Comparison of ENCODE assay signal across 8 mouse cellular contexts in genomic region chr2:181392600-181393213, GRCm38 (mm10). TPM values are rescaled to one million over a fixed set of nuclear protein-coding genes. Genes with fewer than 3 reads are reported as not detected.
DNase-seq lines count a peak whose midpoint lies in the region; ATAC-seq and TF ChIP-seq lines count a peak whose summit lies in the region.

No protein-coding gene starts in this region.

- ATAC-seq in megakaryocyte progenitor cell, adult 5-6 weeks (replicated peaks; ENCODE audit: poor library complexity), result peak; percentile 93

- DNase-seq in ZHBTc4 (ENCODE audit: low read depth, low spot score), result peak; percentile 87
- DNase-seq in cerebellum, postnatal 36 days, result peak; percentile 89 to 95
- peak; percentile 89 for DNase-seq in gastrocnemius, adult 18-20 months (ENCODE audit: low spot score)
- peak; percentile 94 for DNase-seq in induced T-regulatory cell, adult 2 months (ENCODE audit: low read depth)
- DNase-seq in left cerebral cortex, adult 2 months (ENCODE audit: extremely low spot score in 1 of 2, low spot score in 2 of 2), result peak; percentile 79 to 87
- DNase-seq in right cerebral cortex, postnatal 14 days, result peak; percentile 91
- DNase-seq in urinary bladder, postnatal 25 days (ENCODE audit: low spot score), result peak; percentile 85

- intact Hi-C loops in left cerebral cortex, adult 2 months (cut with DNase I), result loop anchor here (1.0 to 5.0 kb wide), 3 partner anchors 102 to 205 kb away; partner anchors contain the start of genes Samd10 and Uckl1

- peak; percentile 89 for TF ChIP-seq CTCF in left cerebral cortex, adult 2 months (IDR thresholded peaks at IDR 0.05)

- no peak overlapping the region for H3K4me3 ChIP-seq in left cerebral cortex, adult 2 months

- no peak overlapping the region for H3K27ac ChIP-seq in left cerebral cortex, adult 2 months

RNA-seq across cellular contexts. Expression of gene Lime1, which starts 12.8 kb away (rescaled TPM):
- 1 to 10 TPM; 3.8 to 4.5 TPM for total RNA-seq in gastrocnemius, adult 18-20 months (2021)
- total RNA-seq in left cerebral cortex, adult 2 months (2021), result 10 to 100 TPM; 43.1 to 45.2 TPM
- total RNA-seq in megakaryocyte progenitor cell, adult 5-6 weeks (2015), result 25.4 and 26.5 TPM in 2 replicates
- total RNA-seq in megakaryocyte progenitor cell, adult 5-6 weeks (2017), result 12.7 and 18.1 TPM in 2 replicates

RNA-seq across cellular contexts. Expression of gene Arfrp1, which starts 27.5 kb away (rescaled TPM):
- 10 to 100 TPM; 23.0 to 26.5 TPM for total RNA-seq in gastrocnemius, adult 18-20 months (2021)
- 10 to 100 TPM; 45.2 to 51.2 TPM for total RNA-seq in left cerebral cortex, adult 2 months (2021)
- total RNA-seq in megakaryocyte progenitor cell, adult 5-6 weeks (2015), result 26.8 and 28.6 TPM in 2 replicates
- 62.1 and 70.2 TPM in 2 replicates for total RNA-seq in megakaryocyte progenitor cell, adult 5-6 weeks (2017)

RNA-seq across cellular contexts. Expression of gene Zgpat, which starts 28.0 kb away (rescaled TPM):
- 10 to 100 TPM; 11.7 to 12.4 TPM for total RNA-seq in gastrocnemius, adult 18-20 months (2021)
- total RNA-seq in left cerebral cortex, adult 2 months (2021), result 10 to 100 TPM; 80.3 to 80.5 TPM
- 7.0 and 8.2 TPM in 2 replicates for total RNA-seq in megakaryocyte progenitor cell, adult 5-6 weeks (2015)
- 38.2 and 48.2 TPM in 2 replicates for total RNA-seq in megakaryocyte progenitor cell, adult 5-6 weeks (2017)
